Mouse (Mus musculus) right cerebral cortex, postnatal 14 days (tissue): ENCODE results near the gene Ppp1r15b.

Experiments
- DNase-seq: peaks from one replicate; pipeline ENCODE4 v3.0.0; 2022

Ppp1r15b gene

DNA sequence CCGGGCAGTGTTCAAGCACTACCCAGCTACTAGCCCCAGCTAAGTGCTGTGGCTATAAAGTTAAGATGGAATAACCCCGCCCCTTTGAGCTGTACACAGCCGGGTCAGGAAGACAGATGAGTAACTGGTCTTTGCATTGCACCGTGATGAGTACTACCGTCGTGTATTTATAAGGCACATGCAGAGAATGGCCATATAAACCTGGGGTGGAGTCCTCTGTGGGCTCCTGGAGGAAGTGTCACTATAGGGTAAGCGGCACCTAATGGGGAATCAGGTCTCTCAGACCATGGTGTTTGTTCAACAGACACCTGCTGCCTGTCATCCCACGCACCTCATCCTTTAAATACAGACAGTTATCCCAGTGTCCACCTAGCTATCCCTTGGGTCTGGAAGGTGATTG, 32.0 kb downstream of the Ppp1r15b start:
- DNase-seq, result no peak

DNA sequence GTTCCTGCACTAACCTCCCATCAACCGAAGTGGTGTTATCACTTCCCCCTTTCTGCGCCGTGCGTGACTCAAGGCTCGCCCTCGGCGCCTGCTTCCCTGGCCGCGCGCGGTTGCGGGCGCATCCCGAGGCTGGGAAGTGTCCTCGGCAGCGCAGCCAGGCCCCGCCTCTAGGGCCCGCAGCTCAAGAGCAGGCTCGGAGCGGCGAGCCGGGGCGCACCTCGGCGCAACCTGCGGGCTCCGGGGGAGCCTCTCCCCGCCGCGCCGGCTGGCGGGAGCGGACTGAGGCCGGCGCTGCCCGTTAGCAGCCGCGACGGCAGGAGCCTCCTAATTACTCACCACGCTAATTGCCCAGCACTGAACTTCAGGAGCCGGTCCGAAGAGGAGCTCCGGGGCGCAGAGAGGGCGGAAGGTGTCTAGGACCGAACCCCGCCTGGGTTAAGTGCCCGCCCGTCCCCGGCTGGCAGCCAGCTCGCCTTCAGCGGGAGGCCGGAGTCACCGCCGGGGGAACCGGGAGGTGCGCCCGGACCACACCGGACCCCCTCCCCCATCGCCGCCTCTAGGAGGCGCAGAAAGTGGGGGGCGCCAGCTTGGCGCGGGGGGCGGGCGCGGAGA, 33.0 kb downstream of the Ppp1r15b start, which contains the start of gene Plekha6:
Gene Plekha6, plus strand, starts transcription at position 391 of the 612 bp plus-strand sequence.
- no peak for DNase-seq

DNA sequence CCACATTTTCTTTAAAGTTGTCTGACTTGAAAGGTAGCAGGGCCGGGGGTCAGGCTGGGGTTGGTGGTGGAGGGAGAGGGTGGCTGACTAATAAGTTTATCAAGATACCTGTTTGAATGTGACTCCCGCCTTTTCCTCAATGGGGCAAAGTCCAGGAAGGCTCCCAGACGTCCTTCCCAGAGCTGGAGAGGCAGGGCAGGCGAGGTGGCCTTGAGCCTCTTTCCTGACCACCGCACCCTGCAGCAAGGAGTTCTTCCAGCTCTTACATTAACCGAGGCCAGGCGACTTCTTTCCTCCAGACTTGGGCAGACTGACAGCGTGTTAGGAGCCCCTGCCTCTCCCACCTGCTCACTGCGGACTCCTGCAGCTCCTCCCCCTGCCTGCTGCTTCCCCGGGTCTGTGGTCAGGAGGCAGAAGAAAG, 33.7 kb downstream of the Ppp1r15b start:
- no peak for DNase-seq

DNA sequence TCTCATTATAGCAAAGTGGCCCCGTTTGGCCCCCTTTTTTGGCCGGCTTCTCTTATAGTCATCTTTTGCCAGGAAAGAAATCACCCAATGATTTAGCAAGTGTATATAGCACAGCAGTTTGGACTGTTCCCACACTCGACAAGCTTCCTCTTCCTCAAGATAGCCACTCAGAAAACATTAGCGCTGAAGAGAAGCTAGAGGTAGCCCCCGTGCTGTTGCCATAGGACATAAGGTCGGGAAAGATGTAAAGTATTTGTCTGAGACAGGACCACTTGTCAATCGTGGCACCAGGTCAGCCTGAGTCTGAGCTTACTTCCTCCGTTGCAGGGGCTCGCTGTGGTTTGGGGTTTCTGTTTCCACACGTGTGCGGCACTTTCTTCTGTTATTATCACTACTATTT, 34.2 kb downstream of the Ppp1r15b start:
- DNase-seq, result no peak

DNA sequence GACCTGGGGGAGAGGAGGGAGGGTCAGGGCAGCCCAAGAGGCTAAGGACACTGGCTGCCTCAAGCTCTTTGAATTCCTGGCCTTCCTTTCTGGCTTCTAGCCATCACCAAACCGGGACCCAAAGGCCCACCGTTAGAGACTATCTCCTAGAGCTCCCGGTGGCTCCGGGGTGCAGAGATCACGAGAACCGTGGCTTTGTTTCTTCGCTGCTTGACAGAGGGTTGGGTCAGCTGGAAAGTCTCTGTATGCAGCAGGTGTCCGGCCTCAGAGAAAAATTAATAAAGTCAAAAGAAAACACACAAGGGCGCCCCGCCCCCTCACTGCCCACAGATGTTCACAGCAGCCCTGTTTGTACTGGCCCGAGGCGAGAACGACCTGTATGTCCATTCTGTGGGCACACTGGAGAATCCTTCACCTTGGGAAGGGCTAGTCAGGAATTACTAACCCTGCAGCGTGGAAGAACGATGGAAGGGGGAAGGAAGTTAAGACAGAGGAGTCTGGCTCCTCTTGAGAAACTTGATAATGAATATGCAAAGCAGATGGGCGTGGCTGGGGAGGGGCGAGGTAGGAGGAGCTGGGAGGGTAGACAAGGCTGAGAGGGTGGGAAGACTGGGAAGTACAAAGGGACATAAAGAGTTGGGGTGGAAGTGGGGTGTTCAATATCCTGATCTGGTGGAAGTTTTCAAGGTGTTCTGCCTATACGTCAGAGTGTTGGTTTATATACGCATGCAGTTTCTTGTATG, 37.5 kb downstream of the Ppp1r15b start:
- no peak for DNase-seq

DNA sequence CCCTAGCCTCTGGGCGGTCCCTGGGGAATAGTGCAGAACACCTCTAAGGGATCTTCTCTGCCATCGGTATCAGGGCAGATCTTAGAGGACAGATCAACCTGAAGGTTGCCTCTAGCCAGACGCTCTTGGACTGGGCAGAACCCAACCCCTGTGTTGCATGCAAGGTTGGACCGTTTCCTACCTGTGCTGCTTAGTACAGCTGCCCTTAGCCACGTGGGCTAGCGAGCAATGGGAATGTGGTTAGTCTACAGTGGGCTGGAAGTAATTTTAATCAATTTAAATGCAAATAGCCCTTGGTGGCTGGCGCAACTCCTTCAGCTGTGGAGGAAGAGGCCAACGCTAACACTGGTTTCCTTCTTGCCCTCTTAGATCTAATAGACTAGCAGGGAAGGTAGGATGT, 39.3 kb downstream of the Ppp1r15b start:
- no peak for DNase-seq

DNA sequence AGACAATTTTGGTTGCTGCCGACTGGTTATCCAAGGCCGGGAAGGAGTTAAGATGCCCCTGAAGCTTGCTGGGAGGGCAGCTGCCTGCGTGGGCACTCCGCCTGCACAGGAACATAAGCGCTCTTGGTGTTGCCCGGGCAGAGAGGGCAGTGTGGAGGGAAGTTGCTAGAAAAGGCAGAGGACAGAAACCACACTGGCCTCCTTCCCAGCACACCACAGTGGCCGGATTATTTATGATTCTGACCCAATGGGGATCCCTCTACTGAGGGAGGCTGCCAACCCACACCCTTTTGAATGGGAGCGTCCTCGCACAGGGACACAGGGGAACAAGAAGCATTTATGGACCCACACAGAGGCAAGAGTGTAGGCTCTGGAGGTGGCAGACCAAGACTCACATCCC, 40.4 kb downstream of the Ppp1r15b start:
- DNase-seq, result no peak

DNA sequence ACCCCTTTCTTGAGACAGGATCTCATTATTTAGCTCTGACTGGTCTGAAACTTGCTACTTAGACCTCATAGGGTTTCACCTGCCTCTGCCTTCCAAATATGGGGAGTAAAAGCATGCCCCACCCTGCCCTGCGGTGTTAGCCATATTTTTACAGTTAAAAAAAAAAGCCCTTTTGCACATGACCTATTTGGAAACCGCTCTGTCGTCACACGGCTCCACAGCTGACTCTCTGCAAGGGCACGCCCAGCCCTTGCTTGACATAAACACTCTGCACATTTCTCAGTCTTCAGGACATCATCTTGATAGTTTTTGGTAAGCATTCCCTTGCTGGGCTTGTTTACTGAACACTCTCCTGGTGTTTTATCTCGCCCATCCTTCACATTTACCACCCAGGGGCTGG, 44.2 kb downstream of the Ppp1r15b start:
- DNase-seq, result no peak

DNA sequence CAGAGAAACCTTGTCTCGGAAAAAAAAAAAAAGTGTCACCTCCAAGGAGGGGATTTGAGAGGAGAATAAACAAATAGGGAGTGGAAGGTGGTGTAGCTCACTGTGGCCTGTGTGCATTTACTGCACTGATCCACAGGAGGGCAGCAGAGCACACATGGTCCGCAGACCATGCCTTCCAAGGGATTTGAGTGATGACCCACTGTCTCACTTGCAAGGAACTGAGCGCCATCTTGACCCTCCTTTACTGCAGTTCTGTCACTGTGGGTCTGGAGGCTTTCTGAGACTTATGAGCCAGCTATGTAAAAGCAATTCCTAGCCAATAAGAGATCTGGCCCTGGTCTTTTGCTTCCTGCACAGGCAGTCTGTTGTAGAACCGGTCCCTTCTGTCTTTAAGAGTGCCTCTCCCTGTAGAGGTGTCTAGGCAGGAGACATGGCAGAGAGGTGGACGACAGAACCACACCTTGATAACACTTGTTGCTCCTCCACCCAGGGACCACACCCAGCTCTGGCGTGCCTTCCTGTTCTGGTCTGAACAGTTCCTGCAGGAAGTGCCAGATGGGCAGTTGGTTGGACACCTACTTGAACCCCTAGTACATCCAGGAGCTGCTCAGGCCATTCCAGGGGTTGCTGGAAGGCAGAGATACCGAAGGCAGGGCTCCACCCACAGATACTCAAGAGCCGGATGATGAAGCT, 46.7 kb downstream of the Ppp1r15b start:
- peak; percentile 55 for DNase-seq

DNA sequence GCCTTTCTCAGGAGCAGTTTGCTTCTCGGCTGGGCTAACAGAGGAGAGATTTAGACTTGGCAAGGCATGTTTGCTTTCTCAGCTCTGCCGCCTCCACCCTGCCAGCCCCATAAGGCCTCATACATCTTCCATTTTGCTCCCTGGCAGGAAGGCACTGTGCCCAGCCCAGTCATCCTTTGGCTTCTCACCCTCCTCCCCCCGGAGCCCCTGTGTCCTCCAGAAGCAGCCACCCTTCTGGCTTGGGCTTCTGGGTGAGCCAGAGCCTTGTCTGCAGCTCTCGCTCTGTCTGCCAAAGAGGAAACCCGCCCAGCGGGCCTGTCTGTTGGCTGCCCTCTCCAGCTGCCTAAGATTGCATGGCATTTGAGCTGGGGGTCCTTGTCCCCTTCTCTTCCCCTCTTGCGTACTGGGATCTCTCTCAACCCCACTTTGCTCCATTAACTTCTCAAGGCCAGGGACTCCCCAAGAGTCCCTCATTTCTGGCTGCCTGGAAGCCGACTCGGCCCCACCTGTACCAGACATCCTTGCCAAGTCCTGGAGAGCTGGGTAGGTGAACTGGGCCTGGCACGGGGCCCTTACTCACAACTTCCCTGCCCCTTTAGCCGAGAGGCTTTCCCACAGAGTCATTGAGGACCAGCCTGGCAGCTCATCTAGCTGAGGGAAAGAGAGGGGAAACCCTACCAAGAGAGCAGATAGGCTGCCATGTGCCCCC, 47.9 kb downstream of the Ppp1r15b start:
- DNase-seq, result peak; percentile 38

DNA sequence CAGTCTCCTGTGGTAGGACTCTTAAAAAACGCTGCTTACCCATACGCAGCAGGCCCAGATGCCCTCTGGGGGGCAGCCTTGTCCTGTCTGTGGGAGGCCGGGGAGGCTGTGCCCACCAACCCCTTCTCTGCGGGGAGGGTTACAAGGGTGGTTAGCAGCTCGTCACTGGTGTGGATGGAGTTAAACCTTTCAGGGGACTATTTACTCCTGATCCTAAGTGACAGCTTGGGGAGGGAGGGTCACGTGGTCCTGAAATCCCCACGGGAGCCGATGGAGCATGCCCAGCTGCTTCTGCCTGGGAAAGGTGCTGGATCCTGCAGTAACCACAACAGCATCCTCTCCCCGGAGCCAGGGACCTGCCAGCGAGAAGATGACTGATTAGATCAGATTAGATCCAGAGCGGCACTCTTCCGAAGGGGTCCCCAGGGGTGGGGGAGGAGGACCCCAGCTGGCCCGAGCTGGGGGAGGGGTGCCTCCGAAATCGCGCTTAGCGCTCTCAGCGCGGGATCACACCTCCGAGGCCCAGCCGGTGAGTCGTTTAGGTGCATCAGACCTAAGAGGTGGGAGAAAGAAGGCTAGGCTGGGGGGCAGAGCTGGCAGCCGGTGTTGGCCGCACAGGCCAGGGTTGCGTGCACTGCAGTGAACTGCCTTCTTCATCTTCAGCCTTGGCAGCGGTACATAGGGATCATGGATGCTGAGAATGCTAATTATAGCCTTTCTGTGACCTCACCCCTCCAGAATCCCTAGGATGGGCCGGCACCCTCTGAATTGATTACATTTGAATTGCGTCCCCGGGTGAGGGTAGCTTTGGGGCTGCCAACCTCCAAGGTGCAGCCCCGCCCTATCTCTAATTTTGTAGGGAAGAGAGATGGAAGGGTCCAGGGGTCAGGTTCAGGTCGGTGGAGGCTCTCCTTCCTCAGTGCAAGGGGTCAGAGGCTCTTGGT, 50.4 kb downstream of the Ppp1r15b start:
- DNase-seq, result peak; percentile 86

DNA sequence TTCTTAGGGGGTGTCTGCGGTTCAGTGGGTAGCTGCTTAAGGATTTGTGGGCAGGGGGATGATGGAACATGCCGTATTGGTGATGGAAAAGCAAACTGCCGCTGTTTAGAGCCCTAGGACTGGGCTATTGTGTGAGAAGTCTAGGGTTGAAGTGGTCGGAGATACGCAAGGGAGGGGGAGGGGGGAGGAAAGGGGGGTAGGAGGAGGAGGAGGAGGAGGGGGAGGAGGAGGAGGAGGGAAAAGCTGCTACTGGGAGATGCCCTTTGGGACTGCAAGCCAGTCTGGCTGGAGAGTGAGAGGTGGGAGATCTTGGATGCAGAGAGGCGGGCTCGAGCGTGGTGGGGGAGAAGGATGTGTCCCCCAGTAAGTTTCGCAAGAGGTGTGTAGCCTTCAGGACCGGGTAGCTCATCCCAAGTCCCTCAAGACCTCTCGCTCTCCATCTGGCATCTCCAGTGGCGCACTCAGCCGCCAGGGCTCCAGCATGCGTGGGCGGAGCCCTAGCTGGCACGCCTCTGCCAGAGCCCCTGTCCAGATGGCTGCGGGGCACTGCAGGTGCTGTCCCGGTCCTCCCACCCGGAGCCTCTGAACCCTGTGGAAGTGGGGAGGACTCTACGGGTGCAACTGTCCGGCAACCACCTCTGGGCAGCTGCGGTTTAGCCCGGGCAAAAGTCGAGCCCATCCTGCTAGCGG, 51.2 kb downstream of the Ppp1r15b start:
- peak; percentile 60 for DNase-seq

DNA sequence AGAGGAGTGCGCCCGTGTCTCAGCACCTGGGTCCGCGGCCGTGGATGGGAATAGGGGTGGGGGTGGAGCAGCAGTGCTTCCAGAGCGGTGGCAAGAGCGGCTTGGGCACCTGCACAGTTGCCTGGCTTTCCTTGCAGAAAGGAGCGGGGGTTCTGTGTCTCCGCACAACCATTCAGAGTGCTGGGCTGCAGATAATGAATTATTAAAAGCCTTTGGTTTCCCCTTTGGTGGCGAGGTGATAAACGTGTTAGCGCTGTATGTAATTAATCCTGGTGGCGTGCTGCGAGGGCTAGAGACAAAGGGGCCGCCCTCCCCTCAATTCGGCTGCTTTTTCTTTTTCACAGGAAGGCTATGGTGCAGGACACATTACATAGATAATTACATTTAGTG, 51.8 kb downstream of the Ppp1r15b start:
- DNase-seq, result peak; percentile 48

DNA sequence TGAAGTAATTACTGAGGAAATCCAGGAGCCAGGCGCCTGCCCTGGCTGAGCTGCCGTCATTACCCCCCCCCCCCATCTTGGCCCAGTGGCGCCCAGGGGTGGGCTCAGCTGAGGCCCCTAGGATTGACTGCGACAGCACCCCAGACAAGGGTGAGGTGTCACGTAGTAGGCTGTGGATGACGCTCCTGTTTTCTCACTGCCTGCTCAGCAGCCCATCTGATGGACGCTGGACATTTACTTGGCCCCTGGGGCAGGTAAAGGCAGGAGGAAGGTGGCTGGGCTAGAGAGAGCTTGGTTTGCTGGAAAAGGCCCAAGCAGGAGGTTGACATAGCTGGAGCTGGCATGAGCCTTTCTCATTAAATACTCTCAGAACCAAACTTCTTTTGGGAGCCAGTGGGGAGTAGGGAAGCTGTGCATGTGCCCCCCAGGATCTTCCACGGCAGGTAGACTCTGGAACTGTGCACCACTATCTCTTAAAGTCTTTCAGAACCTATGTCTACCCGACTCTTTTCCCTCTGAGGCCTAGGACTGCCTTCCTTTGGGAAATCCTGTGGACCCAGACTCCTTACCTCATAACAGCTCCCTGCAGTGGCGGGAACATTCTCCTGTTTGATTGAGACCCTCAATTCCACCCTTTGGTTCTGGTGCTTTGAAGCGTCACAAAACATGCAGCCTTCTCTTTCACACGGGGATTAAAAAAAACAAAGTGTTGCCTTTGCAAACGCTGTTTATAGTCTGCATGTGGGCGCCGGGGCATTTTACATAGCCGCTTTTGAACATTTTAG, 52.4 kb downstream of the Ppp1r15b start:
- DNase-seq, result no peak

DNA sequence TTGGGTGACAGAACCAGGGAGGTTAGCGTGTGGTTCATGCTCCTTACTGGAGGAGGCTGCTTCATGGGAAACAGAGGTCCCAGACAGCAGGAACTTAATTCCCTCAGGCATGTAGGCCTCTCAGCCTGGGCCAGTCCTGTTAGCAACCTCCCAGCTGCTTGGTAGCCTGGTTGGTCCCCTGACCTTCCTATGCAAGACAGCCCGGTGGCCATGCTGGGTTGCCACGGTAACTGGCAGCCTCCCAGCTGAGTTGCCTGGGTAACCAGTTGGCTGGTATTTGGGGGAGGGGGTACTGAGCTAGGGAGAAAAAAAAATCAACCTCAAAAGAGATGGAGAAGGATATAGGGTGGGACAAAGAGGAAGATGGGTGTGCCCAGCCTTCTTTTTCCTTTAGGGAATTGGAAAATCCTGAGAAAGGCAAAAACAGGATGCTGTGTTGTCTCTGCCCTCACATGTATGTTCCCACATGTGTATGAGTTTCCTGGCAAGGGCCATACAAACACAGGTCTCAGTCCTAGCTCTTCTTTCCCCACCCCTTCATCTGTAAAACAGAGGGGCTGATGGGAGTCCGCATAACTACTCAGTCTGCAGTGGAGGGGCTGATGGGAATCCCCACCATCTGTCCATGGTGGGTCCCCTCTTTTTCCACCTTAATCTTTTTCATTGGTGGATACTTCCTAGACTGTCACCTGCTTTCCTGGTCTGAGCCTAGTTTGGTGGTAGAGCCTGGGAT, 57.2 kb downstream of the Ppp1r15b start:
- DNase-seq, result peak; percentile 65

DNA sequence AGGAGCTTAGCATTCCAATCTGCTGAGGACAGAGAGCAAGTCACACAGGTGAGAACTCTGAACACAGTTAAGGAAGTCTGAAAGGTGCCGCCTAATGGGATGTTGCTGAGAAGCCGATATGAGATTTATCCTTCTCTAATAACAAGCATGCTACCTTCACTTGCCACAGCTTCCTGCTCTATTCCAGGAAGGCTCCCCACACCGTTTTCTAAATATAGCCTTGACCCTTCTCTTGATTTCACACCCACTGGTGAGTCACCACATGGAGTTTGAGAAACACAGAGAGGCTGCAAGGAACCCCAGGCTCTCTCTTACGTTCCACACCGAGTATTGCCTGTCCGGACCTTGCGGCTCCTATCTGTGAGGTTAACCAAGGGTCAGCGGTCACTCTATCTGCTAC, 57.8 kb downstream of the Ppp1r15b start:
- DNase-seq, result no peak
